Mouse (Mus musculus): ENCODE results near the gene Bloc1s2. TPM values are rescaled to one million over a fixed set of nuclear protein-coding genes. Genes with fewer than 3 reads are reported as not detected.

The Bloc1s2 gene
- 136 and 138 TPM in 2 replicates for polyA plus RNA-seq (2016; fragmentation: Nextera tagmentation; extraction: Ambion mirVana)

DNA sequence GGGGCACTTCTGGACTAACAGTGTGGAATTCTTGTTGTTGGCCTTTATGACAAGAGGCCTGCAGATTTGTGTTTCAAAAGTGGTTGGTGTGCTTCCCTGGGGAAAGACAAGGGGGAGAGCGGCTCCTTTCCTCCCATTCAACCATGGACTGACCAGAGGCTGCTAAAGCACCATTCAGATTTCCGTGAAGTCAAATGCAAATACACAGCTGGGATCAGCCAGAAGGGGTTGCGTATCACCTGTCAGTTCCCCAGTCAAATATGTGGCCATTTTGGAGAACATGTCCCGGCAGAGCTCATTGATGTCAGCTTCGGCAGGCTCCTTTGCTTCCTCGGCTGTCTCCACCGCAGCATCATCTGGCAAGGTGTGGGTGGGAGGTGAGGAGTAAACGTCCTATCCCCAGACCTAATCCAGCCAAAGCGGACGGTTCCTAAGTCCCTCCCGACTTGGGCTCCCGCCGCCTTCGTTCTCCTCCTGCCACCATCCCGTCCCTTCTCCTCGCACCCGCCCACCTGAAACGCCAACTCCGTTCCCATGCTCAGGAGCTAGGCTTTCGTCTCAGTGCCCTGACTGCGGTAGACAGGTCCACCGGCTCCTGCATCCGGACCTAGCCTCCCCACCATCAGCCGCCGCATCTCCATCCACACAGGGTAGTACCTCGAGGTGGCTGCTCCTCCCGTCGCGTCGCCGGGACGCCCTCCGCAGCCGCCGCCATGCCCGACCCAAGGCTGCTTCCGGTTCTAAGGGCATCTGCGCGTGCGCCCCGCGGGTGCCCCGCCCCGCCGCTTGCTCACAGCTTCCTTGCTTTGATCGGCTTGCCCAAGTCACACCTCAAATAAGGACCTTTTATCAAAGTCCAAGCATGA is at the start of gene Bloc1s2:
Gene Bloc1s2 (minus strand): TSS at position 745 of the 866 bp plus-strand sequence.
- H3K9ac ChIP-seq: peak within 1 kb of the TSS; percentile 73
- no peaks in the 10 kb centered on the region for H3K9me3 ChIP-seq
- peak within 1 kb of the TSS; percentile 77 for H3K4me2 ChIP-seq (replicated peaks)
- H3K36me3 ChIP-seq: peaks cover 31% of the 10 kb centered on the region
- 3% methylated on average over 46 of the region's 46 CpGs for WGBS
- no peaks in the 10 kb centered on the region for H3K27me3 ChIP-seq (replicated peaks)
- no peak within 1 kb of the TSS for H3K27ac ChIP-seq
- peak; percentile 79 for ATAC-seq (ENCODE audit: low FRiP score, low read depth)
- H3K4me1 ChIP-seq: peaks cover 8% of the 10 kb centered on the region
- peak within 1 kb of the TSS; percentile 71 for H3K4me3 ChIP-seq

DNA sequence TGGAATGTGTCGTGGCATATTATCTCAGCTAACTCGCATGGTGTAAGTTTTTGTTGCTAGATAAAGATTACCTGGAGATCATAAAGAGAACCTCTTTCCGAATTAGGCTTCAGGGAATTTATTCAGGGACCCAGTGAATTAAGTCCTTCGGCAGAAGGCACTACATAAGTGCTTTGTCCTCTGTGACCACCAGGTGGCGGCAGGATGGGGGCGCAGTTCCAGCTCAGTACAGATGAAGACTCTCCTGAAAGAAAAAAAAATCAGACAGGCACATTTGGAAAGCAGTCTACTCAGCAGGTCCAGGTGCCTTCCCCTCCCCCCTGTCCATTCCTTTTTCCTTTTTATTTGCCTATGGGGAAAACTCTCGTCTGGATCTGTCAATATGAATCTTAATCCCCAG is 48.9 kb upstream of the Bloc1s2 start:
- Histone ChIP-seq H3K27ac (no peak overlapping the region), H3K9ac (no peak overlapping the region), H3K9me3 (no peaks in the 10 kb centered on the region), H3K27me3 (replicated peaks) (no peaks in the 10 kb centered on the region), H3K4me2 (replicated peaks) (no peak overlapping the region), H3K4me1 (peaks cover 7% of the 10 kb centered on the region; the same call in 1 of the 2 replicates), H3K36me3 (no peaks in the 10 kb centered on the region), H3K4me3 (no peak overlapping the region)
- ATAC-seq (ENCODE audit: low FRiP score, low read depth): no peak
- 12% methylated on average over 7 of the region's 7 CpGs for WGBS

DNA sequence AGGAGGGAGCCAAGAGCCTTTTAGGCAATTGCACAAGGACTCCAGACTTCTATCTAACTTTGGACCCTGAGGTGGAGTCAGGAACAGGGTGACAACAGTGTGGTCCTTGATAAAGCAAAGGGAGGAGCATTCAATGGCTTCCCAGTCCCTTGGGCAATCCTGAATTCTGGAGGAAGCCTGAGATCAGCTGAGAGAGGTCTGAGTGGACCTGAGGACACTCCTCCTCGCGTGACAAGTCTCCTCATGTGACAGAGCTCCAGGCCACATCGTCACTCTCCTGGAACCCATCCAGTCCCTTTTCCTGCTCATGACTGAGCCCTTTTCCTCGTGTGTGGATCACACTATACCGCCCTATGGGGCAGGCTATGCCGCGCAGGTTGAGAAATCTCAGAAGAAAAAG is 47.7 kb upstream of the Bloc1s2 start:
- Histone ChIP-seq H3K27ac (no peak overlapping the region), H3K4me1 (peaks cover 7% of the 10 kb centered on the region; the same call in 1 of the 2 replicates), H3K4me3 (no peak overlapping the region), H3K9ac (no peak overlapping the region), H3K4me2 (replicated peaks) (no peak overlapping the region), H3K36me3 (no peaks in the 10 kb centered on the region), H3K9me3 (no peaks in the 10 kb centered on the region), H3K27me3 (replicated peaks) (no peaks in the 10 kb centered on the region)
- 89% methylated on average over 7 of the region's 7 CpGs for WGBS
- no peak for ATAC-seq (ENCODE audit: low FRiP score, low read depth)

DNA sequence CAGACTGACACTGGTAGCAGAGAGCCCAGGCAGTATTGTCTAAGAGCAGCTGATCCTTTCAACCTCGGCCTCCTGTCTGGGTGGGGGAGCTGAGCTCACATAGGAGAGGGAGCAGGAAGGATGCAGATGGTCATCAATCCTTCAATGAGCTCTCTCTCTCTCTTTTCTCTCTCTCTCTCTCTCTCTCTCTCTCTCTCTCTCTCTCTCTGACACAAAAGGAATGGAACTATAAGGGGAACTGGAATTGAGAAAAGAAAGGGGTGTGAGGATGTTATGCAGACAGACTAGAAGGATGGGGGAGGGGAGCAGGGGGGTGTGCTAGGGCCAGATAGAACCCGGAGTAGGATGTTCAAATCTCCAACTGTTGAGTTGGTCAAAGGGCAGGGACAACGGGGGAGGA is 46.1 kb upstream of the Bloc1s2 start, which contains the start of gene Pkd2l1:
Gene Pkd2l1 (minus strand): TSS at position 101 of the 400 bp plus-strand sequence.
- no peak within 1 kb of the TSS for H3K27ac ChIP-seq

DNA sequence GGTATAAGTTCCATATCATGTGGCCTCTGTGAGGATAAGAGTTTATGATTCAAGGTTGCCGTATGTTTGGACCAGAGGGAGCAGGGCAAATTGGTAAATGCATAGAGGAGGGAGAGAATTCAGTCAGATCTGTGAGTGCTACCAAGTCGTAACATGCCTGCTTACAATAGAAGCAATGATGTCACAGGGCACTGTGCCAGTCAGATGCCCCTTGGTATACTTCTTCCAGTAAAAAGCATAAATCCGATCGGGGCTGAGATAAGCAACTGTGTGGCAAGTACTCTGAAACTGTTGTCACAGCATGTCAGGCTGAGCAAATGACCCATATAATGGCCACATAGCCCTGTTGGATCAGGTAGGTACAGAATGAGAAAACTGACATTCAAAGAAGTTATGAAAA is 42.8 kb upstream of the Bloc1s2 start:
- no peak overlapping the region for H3K4me2 ChIP-seq (replicated peaks)
- H3K9me3 ChIP-seq: no peaks in the 10 kb centered on the region

More for the DNA sequence above, 46.1 kb upstream of the Bloc1s2 start, which contains the start of gene Pkd2l1:
- Histone ChIP-seq H3K9me3 (no peaks in the 10 kb centered on the region), H3K4me2 (replicated peaks) (no peak within 1 kb of the TSS), H3K9ac (no peak within 1 kb of the TSS), H3K4me1 (peaks cover 7% of the 10 kb centered on the region; the same call in 1 of the 2 replicates), H3K36me3 (no peaks in the 10 kb centered on the region), H3K27me3 (replicated peaks) (no peaks in the 10 kb centered on the region), H3K4me3 (no peak within 1 kb of the TSS)
- no peak for ATAC-seq (ENCODE audit: low FRiP score, low read depth)
- WGBS: 39% methylated on average over 3 of the region's 3 CpGs

DNA sequence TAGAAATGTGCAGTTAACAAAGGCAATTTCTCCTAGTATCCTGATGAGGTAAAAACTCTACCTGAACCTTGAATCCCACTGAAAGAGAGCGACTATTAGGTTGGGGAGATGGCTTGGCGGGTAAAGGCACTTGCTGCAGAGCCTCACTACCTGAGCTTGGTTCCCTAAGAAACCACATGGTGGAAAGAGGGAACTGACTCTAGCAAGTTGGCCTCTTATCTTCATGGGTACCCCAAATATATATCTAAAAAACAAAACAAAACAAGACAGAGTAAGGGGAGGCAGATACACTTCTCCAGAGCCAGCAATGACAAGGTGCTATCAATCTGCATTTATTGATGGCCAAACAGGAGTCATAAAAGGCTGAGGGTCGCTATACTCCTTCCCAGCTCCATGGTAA is 37.7 kb upstream of the Bloc1s2 start:
- no peak overlapping the region for H3K9ac ChIP-seq

More for the DNA sequence above, 42.8 kb upstream of the Bloc1s2 start:
- Histone ChIP-seq H3K4me3 (no peak overlapping the region), H3K9ac (no peak overlapping the region), H3K27ac (no peak overlapping the region), H3K36me3 (no peaks in the 10 kb centered on the region), H3K4me1 (peaks cover 7% of the 10 kb centered on the region; the same call in 1 of the 2 replicates), H3K27me3 (replicated peaks) (no peaks in the 10 kb centered on the region)
- ATAC-seq (ENCODE audit: low FRiP score, low read depth): no peak
- WGBS: 88% methylated on average over 4 of the region's 4 CpGs

DNA sequence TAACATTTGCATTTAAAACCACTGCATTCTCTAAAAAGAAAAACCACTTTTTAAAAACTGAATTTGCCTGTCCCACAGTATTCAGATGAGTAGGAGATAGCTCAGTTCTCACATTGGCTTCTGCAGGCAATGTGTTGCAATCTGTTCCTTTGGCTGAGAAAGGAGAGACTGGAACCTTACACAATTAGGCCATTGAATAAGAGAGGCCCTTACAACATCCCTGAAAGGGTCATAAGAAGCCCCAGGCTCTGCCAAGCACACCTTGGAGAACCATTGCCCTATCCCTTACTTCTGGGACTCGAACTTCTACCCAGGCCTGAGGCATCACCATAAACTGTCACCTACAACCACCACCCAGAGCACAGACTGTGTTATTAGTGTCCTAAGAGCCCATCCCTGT is 34.3 kb upstream of the Bloc1s2 start:
- no peak for ATAC-seq (ENCODE audit: low FRiP score, low read depth)
- Histone ChIP-seq H3K27ac (no peak overlapping the region), H3K9me3 (peaks cover 9% of the 10 kb centered on the region; the same call in 1 of the 2 replicates), H3K4me3 (no peak overlapping the region), H3K4me2 (replicated peaks) (no peak overlapping the region), H3K9ac (no peak overlapping the region), H3K27me3 (replicated peaks) (no peaks in the 10 kb centered on the region), H3K4me1 (no peaks in the 10 kb centered on the region), H3K36me3 (no peaks in the 10 kb centered on the region)
- whole genome bisulfite sequencing: 87% methylated on average over 1 of the region's 1 CpGs

More for the DNA sequence above, 37.7 kb upstream of the Bloc1s2 start:
- no peaks in the 10 kb centered on the region for H3K27me3 ChIP-seq (replicated peaks)
- no peak overlapping the region for H3K27ac ChIP-seq
- no peak overlapping the region for H3K4me3 ChIP-seq
- H3K36me3 ChIP-seq: no peaks in the 10 kb centered on the region
- H3K9me3 ChIP-seq: no peaks in the 10 kb centered on the region
- H3K4me2 ChIP-seq (replicated peaks): no peak overlapping the region
- no peak for ATAC-seq (ENCODE audit: low FRiP score, low read depth)
- no peaks in the 10 kb centered on the region for H3K4me1 ChIP-seq
- 60% methylated on average over 3 of the region's 3 CpGs for WGBS

DNA sequence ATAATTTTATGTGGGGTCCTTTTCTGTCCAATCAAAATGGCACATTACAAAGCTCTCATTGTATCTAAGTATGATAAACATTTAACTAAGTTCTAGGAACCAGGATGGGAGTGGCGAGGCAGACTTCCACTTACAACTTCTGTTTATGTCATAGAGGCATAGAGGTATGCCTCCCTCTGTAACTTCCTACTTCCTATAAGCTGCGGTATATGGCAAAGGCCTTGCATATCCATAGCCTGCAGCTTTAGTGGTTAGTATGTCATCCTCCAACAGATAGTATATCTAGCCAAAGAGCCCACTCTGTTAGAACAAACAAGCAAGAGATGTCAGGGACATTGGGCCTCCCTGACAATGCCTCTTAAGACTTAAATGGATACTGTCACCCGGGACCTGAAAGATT is 30.5 kb upstream of the Bloc1s2 start:
- Histone ChIP-seq H3K9ac (no peak overlapping the region), H3K4me3 (no peak overlapping the region), H3K27ac (no peak overlapping the region), H3K27me3 (replicated peaks) (no peaks in the 10 kb centered on the region), H3K36me3 (no peaks in the 10 kb centered on the region), H3K4me2 (replicated peaks) (no peak overlapping the region), H3K9me3 (peaks cover 16% of the 10 kb centered on the region; the same call in 1 of the 2 replicates), H3K4me1 (no peaks in the 10 kb centered on the region)
- 91% methylated on average over 3 of the region's 3 CpGs for WGBS
- ATAC-seq (ENCODE audit: low FRiP score, low read depth): no peak

DNA sequence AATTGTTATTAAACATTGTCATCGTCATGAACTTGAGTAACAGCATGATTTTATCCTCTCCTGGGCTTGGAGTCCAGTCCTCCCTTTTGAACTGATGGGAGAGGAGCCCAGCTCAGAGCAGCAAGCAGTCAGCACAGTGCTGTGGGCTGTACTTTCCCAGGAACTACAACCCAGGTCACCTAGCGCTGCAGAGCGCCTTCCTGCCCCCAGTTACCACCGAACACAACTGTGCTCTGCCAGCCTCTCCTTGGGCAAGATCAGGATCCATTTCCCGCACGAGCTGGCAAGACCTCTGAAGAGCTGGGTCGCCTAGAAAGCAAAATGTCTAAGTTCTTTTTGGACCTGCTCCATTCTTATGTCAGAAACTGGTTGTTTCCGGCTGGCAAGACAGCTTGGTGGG is 28.6 kb upstream of the Bloc1s2 start:
- Histone ChIP-seq H3K4me1 (no peaks in the 10 kb centered on the region), H3K27me3 (replicated peaks) (no peaks in the 10 kb centered on the region), H3K27ac (no peak overlapping the region), H3K36me3 (no peaks in the 10 kb centered on the region), H3K4me3 (no peak overlapping the region), H3K9me3 (peaks cover 16% of the 10 kb centered on the region; the same call in 1 of the 2 replicates), H3K4me2 (replicated peaks) (no peak overlapping the region), H3K9ac (no peak overlapping the region)
- ATAC-seq (ENCODE audit: low FRiP score, low read depth): no peak
- 77% methylated on average over 8 of the region's 8 CpGs for WGBS

DNA sequence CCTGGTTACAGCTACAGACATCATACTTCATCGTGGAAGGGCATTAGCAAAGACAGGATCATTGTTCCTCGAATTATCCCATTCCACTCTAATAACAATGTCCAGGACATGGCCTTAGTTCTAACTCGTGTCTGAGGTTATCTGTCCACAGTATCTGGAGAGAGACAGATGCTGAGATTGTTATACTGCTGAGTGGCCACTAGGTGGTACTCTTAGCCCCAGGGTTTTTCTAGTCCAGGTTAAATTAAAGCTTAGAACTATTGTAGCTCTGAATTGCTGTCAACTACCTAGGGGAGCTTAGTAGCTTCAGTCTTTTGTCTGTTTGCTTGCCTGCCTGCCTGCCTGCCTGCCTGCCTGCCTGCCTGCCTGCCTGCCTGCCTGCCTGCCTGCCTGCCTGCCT is 15.3 kb upstream of the Bloc1s2 start:
- no peak overlapping the region for H3K4me3 ChIP-seq
- H3K27me3 ChIP-seq (replicated peaks): no peaks in the 10 kb centered on the region
- no peak overlapping the region for H3K27ac ChIP-seq
- H3K4me1 ChIP-seq: no peaks in the 10 kb centered on the region
- H3K36me3 ChIP-seq: no peaks in the 10 kb centered on the region
- 18% methylated on average over 3 of the region's 3 CpGs for WGBS
- no peak for ATAC-seq (ENCODE audit: low FRiP score, low read depth)
- no peaks in the 10 kb centered on the region for H3K9me3 ChIP-seq
- no peak overlapping the region for H3K4me2 ChIP-seq (replicated peaks)
- no peak overlapping the region for H3K9ac ChIP-seq

DNA sequence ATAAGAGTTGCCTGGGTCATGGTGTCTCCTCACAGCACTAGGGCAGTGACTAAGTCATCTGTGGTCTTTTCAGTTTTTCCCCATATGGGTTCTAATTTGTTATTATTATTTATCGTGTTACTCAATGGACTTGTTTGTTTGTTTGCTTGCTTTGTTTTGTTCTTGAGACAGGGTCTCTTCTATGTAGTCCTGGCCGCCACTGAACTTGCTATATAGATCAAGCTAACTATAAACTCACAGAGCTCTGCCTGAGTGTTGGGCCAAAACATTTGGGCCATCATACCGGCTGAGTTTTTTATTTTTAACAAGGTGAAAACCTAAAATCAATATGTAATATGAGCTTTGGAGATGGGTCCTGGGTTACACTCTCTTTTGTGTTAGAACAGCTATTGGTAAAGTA is 13.1 kb upstream of the Bloc1s2 start:
- no peaks in the 10 kb centered on the region for H3K4me1 ChIP-seq
- H3K4me3 ChIP-seq: no peak overlapping the region
- no peaks in the 10 kb centered on the region for H3K27me3 ChIP-seq (replicated peaks)
- H3K36me3 ChIP-seq: no peaks in the 10 kb centered on the region
- H3K9ac ChIP-seq: no peak overlapping the region
- no peak overlapping the region for H3K4me2 ChIP-seq (replicated peaks)
- no peak overlapping the region for H3K27ac ChIP-seq
- H3K9me3 ChIP-seq: no peaks in the 10 kb centered on the region
- WGBS: 88% methylated on average over 3 of the region's 3 CpGs
- no peak for ATAC-seq (ENCODE audit: low FRiP score, low read depth)

DNA sequence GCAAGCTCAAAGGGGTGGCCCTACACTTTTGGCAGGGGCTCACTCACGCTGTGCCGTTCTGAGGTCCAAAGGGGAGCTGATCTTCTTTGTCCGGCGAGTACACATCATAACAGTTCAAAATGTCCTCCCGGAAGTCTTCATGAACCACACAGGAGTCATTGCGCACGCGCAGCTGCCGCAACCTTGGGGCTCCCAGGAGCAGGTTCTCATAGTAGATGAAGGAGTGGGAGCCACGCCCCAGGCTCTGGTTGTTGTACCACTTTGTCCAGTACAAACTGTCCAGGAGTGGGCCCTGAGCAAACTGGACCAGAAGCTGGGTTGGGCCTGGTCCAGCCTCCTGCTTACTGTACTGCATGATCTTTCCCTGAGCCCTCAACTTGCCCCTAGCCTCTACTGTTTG is 10.8 kb upstream of the Bloc1s2 start:
- H3K4me3 ChIP-seq: no peak overlapping the region
- ATAC-seq (ENCODE audit: low FRiP score, low read depth): no peak
- WGBS: 92% methylated on average over 10 of the region's 10 CpGs
- H3K27me3 ChIP-seq (replicated peaks): no peaks in the 10 kb centered on the region
- no peaks in the 10 kb centered on the region for H3K9me3 ChIP-seq
- H3K4me2 ChIP-seq (replicated peaks): no peak overlapping the region
- no peaks in the 10 kb centered on the region for H3K4me1 ChIP-seq
- H3K9ac ChIP-seq: no peak overlapping the region
- no peak overlapping the region for H3K27ac ChIP-seq
- no peaks in the 10 kb centered on the region for H3K36me3 ChIP-seq
